Mouse (Mus musculus): ENCODE measurements at regions not wholly inside any gene's neighbourhood (a gene's known extent, or its start where the extent isn't known, plus 50 kb on each side); places are given as distances from the start of the nearest gene placed in this dataset.

GRCm38 (mm10) chr1:138707913-138708312 is 88.0 kb upstream of the Nek7 start:
- TF ChIP-seq POLR2A (IDR thresholded peaks at IDR 0.05; ENCODE audit: extremely low read depth, insufficient read depth, low read length) (no peak), CTCF (IDR thresholded peaks at IDR 0.05; ENCODE audit: low read depth, low read length) (no peak)
- H3K36me3 ChIP-seq (ENCODE audit: control insufficient read depth, insufficient read depth, low read length) = no peaks in the 10 kb centered on the region
- no peaks in the 10 kb centered on the region for H3K79me2 ChIP-seq (ENCODE audit: control insufficient read depth, insufficient read depth, low read length)
- H3K9ac ChIP-seq (ENCODE audit: low read depth, low read length) = no peak overlapping the region
- DNase-seq (ENCODE audit: extremely low read depth, low read depth, low spot score) = no peak
- no peak overlapping the region for H3K4me3 ChIP-seq (ENCODE audit: insufficient read depth, low read depth, low read length)
- 62% methylated on average over 3 of the region's 3 CpGs for WGBS
- no peaks in the 10 kb centered on the region for H3K27me3 ChIP-seq (ENCODE audit: control insufficient read depth, insufficient read depth, low read length)
- H3K4me1 ChIP-seq (ENCODE audit: control insufficient read depth, insufficient read depth, low read length) = no peaks in the 10 kb centered on the region
- no peak overlapping the region for H3K27ac ChIP-seq (replicated peaks; ENCODE audit: insufficient read depth, low read depth, low read length)

DNA sequence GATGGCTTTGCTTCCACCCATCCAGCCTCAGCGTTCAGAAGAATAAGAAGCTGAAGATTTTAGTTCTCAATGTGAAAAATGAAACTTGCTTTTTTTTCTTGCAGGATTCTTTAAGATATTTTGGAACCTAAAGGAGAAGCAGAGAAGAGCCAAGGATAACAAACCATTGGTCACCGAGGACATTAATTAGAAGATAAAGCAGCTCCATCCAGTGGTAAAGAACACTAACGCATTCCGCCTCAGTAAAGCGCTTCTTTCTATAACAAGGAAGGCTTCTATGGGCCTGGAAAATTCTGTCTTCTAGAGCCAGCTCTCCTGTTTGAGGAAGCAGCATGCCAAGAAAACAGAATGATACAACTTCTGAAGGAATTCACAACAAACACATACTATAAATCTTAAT is 83.3 kb upstream of the Nek7 start:
- Histone ChIP-seq H3K27me3 (ENCODE audit: control insufficient read depth, insufficient read depth, low read length) (no peaks in the 10 kb centered on the region), H3K4me1 (ENCODE audit: control insufficient read depth, insufficient read depth, low read length) (no peaks in the 10 kb centered on the region), H3K36me3 (ENCODE audit: control insufficient read depth, insufficient read depth, low read length) (no peaks in the 10 kb centered on the region), H3K4me3 (ENCODE audit: insufficient read depth, low read depth, low read length) (no peak overlapping the region), H3K9ac (ENCODE audit: low read depth, low read length) (no peak overlapping the region), H3K27ac (replicated peaks; ENCODE audit: insufficient read depth, low read depth, low read length) (no peak overlapping the region), H3K79me2 (ENCODE audit: control insufficient read depth, insufficient read depth, low read length) (no peaks in the 10 kb centered on the region)
- DNase-seq (ENCODE audit: extremely low read depth, low read depth, low spot score) = no peak
- no peak for TF ChIP-seq CTCF (IDR thresholded peaks at IDR 0.05; ENCODE audit: low read depth, low read length)
- TF ChIP-seq POLR2A (IDR thresholded peaks at IDR 0.05; ENCODE audit: extremely low read depth, insufficient read depth, low read length) = no peak
- 60% methylated on average over 5 of the region's 5 CpGs for WGBS

- Histone ChIP-seq H3K4me3 (ENCODE audit: insufficient read depth, low read depth, low read length) (no peak overlapping the region), H3K27me3 (ENCODE audit: control insufficient read depth, insufficient read depth, low read length) (no peaks in the 10 kb centered on the region), H3K4me1 (ENCODE audit: control insufficient read depth, insufficient read depth, low read length) (no peaks in the 10 kb centered on the region), H3K9ac (ENCODE audit: low read depth, low read length) (no peak overlapping the region), H3K27ac (replicated peaks; ENCODE audit: insufficient read depth, low read depth, low read length) (no peak overlapping the region), H3K36me3 (ENCODE audit: control insufficient read depth, insufficient read depth, low read length) (no peaks in the 10 kb centered on the region), H3K79me2 (ENCODE audit: control insufficient read depth, insufficient read depth, low read length) (no peaks in the 10 kb centered on the region)
- TF ChIP-seq POLR2A (IDR thresholded peaks at IDR 0.05; ENCODE audit: extremely low read depth, insufficient read depth, low read length) (no peak), CTCF (IDR thresholded peaks at IDR 0.05; ENCODE audit: low read depth, low read length) (no peak)
- no peak for DNase-seq (ENCODE audit: extremely low read depth, low read depth, low spot score)
- WGBS = 81% methylated on average over 6 of the region's 6 CpGs
Measured at GRCm38 (mm10) chr1:138689234-138689633, 69.3 kb upstream of the Nek7 start.

DNA sequence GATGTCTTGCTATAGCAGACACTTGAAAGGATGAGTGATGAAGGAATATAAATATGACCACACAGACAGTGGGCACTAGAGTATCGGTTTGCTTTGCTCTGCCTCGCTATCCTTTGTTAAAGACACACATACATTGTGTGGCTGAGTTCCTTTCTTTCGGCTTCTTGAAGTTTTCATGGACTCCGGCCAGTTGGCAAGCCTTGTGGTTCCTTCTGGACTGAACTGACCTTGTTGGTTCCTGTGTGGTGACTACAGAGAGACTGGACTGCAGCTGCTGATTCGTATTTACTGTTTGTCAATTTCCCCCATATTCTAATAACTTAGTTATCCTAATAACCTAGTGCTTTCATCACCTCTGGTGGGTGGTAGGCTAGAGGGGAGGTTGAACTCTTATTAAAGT is 66.8 kb upstream of the Nek7 start:
- Histone ChIP-seq H3K9ac (ENCODE audit: low read depth, low read length) (no peak overlapping the region), H3K36me3 (ENCODE audit: control insufficient read depth, insufficient read depth, low read length) (no peaks in the 10 kb centered on the region), H3K4me3 (ENCODE audit: insufficient read depth, low read depth, low read length) (no peak overlapping the region), H3K27ac (replicated peaks; ENCODE audit: insufficient read depth, low read depth, low read length) (no peak overlapping the region), H3K27me3 (ENCODE audit: control insufficient read depth, insufficient read depth, low read length) (no peaks in the 10 kb centered on the region), H3K4me1 (ENCODE audit: control insufficient read depth, insufficient read depth, low read length) (no peaks in the 10 kb centered on the region), H3K79me2 (ENCODE audit: control insufficient read depth, insufficient read depth, low read length) (no peaks in the 10 kb centered on the region)
- 78% methylated on average over 5 of the region's 5 CpGs for WGBS
- no peak for TF ChIP-seq CTCF (IDR thresholded peaks at IDR 0.05; ENCODE audit: low read depth, low read length)
- TF ChIP-seq POLR2A (IDR thresholded peaks at IDR 0.05; ENCODE audit: extremely low read depth, insufficient read depth, low read length) = no peak
- no peak for DNase-seq (ENCODE audit: extremely low read depth, low read depth, low spot score)

- no peaks in the 10 kb centered on the region for H3K36me3 ChIP-seq (ENCODE audit: control insufficient read depth, insufficient read depth, low read length)
- TF ChIP-seq CTCF (IDR thresholded peaks at IDR 0.05; ENCODE audit: low read depth, low read length) (no peak), POLR2A (IDR thresholded peaks at IDR 0.05; ENCODE audit: extremely low read depth, insufficient read depth, low read length) (no peak)
Measured at GRCm38 (mm10) chr1:138683711-138684110, 63.8 kb upstream of the Nek7 start.

DNA sequence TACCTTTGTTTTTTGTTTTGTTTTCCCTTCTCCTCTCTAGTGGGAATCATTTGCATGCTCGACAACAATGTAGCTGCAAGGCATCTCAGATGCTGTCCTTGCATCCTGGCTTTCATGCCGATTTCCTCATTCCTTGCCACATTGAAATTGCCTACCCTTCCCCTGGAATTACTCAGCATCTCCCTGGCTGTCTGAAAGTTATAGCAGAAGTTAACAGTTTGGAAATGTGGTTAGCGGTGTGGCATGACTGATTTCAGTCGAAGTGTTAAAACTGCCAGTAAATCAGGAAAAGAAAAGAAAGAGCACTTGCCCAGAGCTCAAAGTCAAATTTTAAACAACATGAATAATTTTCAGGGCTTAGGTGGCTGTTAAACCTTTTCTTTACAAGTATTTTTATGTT is 62.0 kb upstream of the Nek7 start:
- no peaks in the 10 kb centered on the region for H3K36me3 ChIP-seq (ENCODE audit: control insufficient read depth, insufficient read depth, low read length)
- H3K4me3 ChIP-seq (ENCODE audit: insufficient read depth, low read depth, low read length) = no peak overlapping the region
- H3K4me1 ChIP-seq (ENCODE audit: control insufficient read depth, insufficient read depth, low read length) = no peaks in the 10 kb centered on the region
- 76% methylated on average over 4 of the region's 4 CpGs for WGBS
- no peaks in the 10 kb centered on the region for H3K79me2 ChIP-seq (ENCODE audit: control insufficient read depth, insufficient read depth, low read length)
- no peak overlapping the region for H3K9ac ChIP-seq (ENCODE audit: low read depth, low read length)
- TF ChIP-seq CTCF (IDR thresholded peaks at IDR 0.05; ENCODE audit: low read depth, low read length) (no peak), POLR2A (IDR thresholded peaks at IDR 0.05; ENCODE audit: extremely low read depth, insufficient read depth, low read length) (no peak)
- DNase-seq (ENCODE audit: extremely low read depth, low read depth, low spot score) = no peak
- H3K27ac ChIP-seq (replicated peaks; ENCODE audit: insufficient read depth, low read depth, low read length) = no peak overlapping the region
- H3K27me3 ChIP-seq (ENCODE audit: control insufficient read depth, insufficient read depth, low read length) = no peaks in the 10 kb centered on the region

More at GRCm38 (mm10) chr1:138683711-138684110, 63.8 kb upstream of the Nek7 start:
- H3K27me3 ChIP-seq (ENCODE audit: control insufficient read depth, insufficient read depth, low read length) = no peaks in the 10 kb centered on the region
- H3K9ac ChIP-seq (ENCODE audit: low read depth, low read length) = no peak overlapping the region
- no peak for DNase-seq (ENCODE audit: extremely low read depth, low read depth, low spot score)
- H3K4me3 ChIP-seq (ENCODE audit: insufficient read depth, low read depth, low read length) = no peak overlapping the region
- 86% methylated on average over 10 of the region's 10 CpGs for WGBS
- H3K79me2 ChIP-seq (ENCODE audit: control insufficient read depth, insufficient read depth, low read length) = no peaks in the 10 kb centered on the region
- H3K27ac ChIP-seq (replicated peaks; ENCODE audit: insufficient read depth, low read depth, low read length) = no peak overlapping the region
- H3K4me1 ChIP-seq (ENCODE audit: control insufficient read depth, insufficient read depth, low read length) = no peaks in the 10 kb centered on the region

Measured in liver, adult 2 months (tissue).